Mouse (Mus musculus): ENCODE results near the gene Ly6g6d. TPM values are rescaled to one million over a fixed set of nuclear protein-coding genes. Genes with fewer than 3 reads are reported as not detected.

The Ly6g6d gene
- polyA plus RNA-seq, 1 experiment = not detected

DNA sequence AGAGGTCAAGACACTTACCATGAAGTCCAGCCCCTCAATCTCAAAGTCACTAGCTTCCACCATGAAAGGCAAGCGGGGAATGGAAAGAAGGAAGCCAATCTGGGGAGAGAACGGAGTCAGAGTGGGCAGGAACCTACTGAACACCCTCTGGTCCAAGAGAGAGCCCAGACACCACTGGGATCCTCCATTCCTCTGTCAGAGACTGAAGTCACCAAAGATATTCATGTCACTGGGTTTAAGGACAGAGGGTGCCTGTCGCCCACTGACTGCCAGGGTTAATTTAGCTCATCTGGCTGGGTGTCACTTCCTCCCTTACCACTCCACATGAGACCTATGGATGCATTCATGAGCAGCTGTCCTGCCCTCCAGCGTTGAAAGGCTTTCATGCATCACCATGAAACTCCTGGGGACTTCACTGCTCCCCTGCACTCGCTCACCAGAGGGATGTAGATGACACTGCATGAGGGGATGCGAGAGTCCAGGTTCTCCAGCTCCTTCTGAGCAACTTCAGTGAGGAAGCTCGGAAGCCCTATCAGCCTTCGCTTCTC, 45.5 kb downstream of the Ly6g6d start:
- H3K4me3 ChIP-seq (ENCODE audit: insufficient read depth, low read depth, low read length) = no peak overlapping the region
- no peak overlapping the region for H3K27ac ChIP-seq (replicated peaks; ENCODE audit: low read depth, low read length)
- no peaks in the 10 kb centered on the region for H3K4me1 ChIP-seq (ENCODE audit: control insufficient read depth, insufficient read depth, insufficient read length, low read length)

DNA sequence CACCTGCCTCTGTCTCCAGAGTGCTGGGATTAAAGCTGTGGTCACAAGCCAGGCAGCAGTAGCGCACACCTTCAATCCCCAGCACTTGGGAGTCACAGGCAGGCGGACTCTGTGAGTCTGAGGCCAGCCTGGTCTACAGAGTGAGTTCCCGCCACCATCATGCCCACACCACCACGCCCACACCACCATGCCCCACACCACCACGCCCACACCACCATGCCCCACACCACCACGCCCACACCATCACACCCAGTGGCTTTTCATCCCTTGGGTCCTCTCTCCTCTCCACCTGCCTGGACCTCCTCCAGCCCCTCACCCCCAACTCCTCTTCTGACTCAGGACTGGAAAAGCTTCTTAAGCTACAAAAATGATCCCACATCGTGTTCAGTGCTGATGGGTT, 46.0 kb downstream of the Ly6g6d start:
- Histone ChIP-seq H3K4me3 (ENCODE audit: insufficient read depth, low read depth, low read length) (no peak overlapping the region), H3K4me1 (ENCODE audit: control insufficient read depth, insufficient read depth, insufficient read length, low read length) (no peaks in the 10 kb centered on the region), H3K27ac (replicated peaks; ENCODE audit: low read depth, low read length) (no peak overlapping the region)

DNA sequence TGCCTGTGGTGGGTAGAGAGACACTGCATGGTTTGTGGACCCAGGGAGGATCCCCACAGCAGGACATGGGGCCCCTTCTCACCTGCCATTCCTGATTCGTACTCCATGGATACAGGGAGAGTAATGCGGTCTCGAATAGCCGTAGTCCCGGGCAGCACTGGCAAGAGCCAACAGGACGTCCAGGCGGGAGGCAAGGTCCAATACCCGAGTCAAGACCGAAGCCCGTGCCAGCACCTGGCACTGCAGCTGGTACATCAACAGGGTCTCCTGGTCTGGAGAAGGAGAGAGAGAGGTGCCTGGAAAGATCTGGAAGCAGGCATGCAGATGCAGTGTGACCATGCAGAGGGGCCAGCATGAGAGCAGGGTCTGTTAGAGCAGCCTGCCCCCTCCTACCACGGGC, 46.6 kb downstream of the Ly6g6d start:
- H3K4me3 ChIP-seq (ENCODE audit: insufficient read depth, low read depth, low read length) = no peak overlapping the region
- H3K4me1 ChIP-seq (ENCODE audit: control insufficient read depth, insufficient read depth, insufficient read length, low read length) = no peaks in the 10 kb centered on the region
- no peak overlapping the region for H3K27ac ChIP-seq (replicated peaks; ENCODE audit: low read depth, low read length)

DNA sequence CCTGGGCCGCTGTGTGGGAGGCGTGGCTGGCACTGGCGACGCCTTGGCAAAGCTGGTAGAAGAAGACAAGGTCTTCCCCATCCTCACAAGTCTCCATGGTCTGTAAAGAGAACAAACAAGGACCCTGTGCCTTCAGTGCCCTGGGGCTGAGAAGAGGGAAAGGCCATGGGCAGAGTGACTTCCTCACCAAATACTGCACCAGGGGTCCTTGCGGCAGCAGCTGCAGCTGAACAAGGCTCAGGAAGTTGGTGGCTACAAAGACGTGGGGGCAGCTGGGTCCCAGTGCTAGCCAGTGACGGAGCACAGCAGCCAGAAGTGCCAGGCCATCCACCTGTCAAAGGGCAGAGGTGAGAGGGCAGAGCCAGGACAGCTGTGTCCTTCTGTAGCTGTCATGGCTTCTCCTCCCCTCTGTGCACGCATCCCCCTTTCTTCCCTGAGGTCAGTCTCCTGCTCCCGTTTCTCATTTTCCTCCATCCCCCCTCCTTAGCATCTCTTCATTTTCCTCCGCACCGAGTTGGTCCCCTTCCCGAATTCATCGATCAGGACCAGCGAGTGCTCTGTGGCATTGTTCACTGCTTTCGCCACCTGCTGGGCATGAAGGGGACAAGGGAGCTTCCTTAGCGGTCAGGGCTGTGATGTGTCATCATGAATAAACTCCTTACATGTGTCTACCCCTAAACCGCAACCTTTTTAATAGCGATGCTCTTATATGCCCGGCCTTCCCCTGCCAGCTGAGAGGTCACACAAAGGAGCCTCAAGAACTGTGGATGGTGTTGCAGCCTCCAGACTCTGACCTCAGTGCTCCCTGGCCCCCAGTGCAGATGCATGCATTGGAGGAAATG, 48.0 kb downstream of the Ly6g6d start:
- Histone ChIP-seq H3K4me3 (ENCODE audit: insufficient read depth, low read depth, low read length) (no peak overlapping the region), H3K27ac (replicated peaks; ENCODE audit: low read depth, low read length) (no peak overlapping the region), H3K4me1 (ENCODE audit: control insufficient read depth, insufficient read depth, insufficient read length, low read length) (no peaks in the 10 kb centered on the region)

DNA sequence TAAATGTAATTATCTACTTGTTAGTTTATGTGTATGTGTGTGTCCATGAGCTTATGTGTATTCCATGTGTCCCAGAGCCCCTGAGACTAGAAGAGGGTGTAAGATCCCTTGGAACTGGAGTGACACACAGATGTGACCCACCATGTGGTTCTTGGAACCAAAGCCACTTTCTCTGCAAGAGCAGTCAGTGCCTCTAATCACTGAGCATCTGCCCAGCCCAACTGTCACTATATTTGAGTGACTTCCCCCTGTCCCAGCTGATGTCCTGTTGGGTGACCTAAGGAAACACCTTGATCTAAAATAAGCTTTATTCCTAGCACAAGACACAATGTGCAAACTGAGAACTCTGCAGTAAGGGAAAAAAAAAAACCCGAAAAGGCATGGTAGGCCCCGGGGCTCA, 49.5 kb downstream of the Ly6g6d start:
- no peaks in the 10 kb centered on the region for H3K4me1 ChIP-seq (ENCODE audit: control insufficient read depth, insufficient read depth, insufficient read length, low read length)
- no peak overlapping the region for H3K27ac ChIP-seq (replicated peaks; ENCODE audit: low read depth, low read length)
- no peak overlapping the region for H3K4me3 ChIP-seq (ENCODE audit: insufficient read depth, low read depth, low read length)

DNA sequence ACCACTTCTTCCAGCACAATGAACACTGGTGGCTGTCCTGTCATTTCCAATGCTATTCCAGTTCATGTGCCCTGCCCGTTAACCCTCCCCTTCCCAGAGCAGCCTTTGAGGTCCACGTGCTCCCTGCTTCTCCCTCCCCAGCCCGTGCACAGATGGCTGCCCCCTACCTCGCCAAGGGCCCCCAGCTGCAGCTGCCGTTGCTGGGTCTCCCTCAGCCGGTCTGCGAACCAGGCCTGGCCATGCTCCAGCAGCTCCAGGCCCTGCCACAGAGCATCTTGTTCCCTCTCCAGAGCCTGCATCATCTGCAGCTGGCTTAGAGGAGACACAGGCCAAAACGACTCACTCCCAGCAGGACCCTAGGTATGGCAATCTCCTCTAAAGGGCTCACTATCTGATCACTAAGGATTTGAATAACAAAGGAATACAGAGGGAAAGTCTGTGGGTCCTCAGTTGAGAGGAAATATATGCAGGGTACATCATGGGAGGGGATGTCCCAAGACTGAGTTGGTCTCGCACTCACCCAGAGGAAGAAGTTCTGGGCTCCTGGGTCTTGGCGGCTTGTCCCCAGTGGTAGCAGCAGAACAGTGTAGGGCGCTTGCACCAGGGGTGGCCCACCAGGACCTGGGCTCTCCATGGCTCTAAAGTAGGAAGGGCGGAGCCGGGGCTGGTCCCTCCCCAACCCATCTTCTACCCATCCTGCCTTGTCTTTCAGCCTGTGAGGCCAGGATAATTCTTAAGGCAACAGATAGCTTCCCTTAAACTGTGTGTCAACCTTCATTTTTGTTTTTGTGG, 50.4 kb downstream of the Ly6g6d start, which contains the start of gene Sapcd1:
TSS of gene Sapcd1 (minus strand) at position 740 of the 792 bp plus-strand sequence.
- Histone ChIP-seq H3K4me1 (ENCODE audit: control insufficient read depth, insufficient read depth, insufficient read length, low read length) (peaks cover 3% of the 10 kb centered on the region; the same call in 1 of the 2 replicates), H3K4me3 (ENCODE audit: insufficient read depth, low read depth, low read length) (no peak within 1 kb of the TSS), H3K27ac (replicated peaks; ENCODE audit: low read depth, low read length) (no peak within 1 kb of the TSS)

DNA sequence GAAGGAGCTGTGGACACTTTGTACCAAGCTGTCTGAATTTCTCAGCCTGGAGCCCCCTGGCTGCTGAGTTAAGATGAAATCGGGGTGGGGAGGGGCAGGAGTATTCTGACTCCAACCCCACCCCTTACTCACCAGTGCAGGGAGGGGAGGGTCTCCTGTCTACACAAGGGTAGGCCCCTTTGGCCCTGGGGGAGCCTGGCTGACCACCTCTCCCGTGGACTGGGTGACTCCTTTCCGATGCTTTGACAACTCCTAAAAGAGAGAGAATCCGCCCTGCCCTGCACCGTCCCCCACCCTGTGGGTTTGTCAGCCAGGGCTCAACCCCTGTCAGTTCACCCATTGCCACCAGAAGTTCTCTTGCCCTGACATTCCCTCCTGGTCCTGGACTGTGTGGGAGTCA, 51.7 kb downstream of the Ly6g6d start:
- H3K27ac ChIP-seq (replicated peaks; ENCODE audit: low read depth, low read length) = no peak overlapping the region
- peaks cover 3% of the 10 kb centered on the region; the same call in 1 of the 2 replicates for H3K4me1 ChIP-seq (ENCODE audit: control insufficient read depth, insufficient read depth, insufficient read length, low read length)
- no peak overlapping the region for H3K4me3 ChIP-seq (ENCODE audit: insufficient read depth, low read depth, low read length)

DNA sequence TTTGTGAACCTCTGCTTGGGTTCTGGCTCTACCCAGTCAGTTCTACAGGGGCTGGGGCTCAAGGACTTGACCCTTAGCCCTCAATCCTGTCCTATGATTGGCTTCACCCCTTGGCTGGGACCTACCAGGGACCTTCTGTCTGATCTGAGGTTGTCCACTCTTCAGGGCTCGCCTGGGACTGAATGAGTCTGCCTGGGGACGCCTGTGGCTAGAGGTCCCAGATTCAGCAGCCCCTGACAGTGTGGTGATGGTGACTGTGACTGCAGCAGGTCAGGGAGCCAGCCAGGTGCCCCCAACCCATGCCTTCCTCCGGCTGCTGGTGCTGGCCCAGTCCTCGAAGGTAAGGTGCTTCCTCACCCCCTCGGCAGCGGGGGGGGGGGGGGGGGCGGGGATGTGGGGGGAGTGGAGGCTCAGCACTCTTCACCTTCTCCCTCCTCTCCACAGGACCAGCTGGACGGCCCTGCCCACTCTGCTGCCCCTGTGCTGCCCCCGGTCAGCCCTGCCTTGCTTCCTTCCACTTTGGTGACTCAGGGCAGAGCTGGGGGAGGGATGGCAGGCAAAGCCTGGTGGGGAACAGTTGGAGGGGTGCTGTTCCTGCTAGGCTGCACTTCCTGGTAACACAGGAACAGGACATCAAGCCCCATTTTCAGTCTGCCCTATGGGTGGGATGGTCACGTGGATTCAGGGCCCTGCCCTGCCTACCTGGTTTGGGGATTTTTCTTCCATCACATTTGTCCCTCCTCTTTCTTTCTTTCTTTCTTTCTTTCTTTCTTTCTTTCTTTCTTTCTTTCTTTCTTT, 53.0 kb downstream of the Ly6g6d start:
- H3K4me3 ChIP-seq (ENCODE audit: insufficient read depth, low read depth, low read length) = no peak overlapping the region
- no peak overlapping the region for H3K27ac ChIP-seq (replicated peaks; ENCODE audit: low read depth, low read length)
- H3K4me1 ChIP-seq (ENCODE audit: control insufficient read depth, insufficient read depth, insufficient read length, low read length) = peaks cover 3% of the 10 kb centered on the region; the same call in 1 of the 2 replicates

DNA sequence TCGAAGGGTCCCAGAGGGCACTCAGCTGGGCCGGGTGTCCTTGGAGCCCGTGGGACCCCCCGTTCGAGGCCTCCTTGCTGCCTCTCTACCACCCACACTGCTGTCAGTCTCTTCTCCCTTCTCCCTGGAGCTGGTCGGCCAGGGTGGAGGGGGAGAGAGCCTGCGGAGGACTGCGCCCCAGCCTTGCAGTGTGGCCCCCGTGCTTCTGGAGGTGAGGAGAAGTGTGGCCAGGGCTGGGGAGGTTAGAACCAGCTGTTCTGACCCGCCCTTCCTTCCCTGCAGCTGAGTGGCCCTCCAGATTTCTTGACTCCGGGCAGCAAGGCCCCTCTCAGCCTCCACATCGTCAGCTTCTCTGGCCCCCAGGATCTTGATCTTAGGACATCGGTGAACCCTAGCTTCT, 53.6 kb downstream of the Ly6g6d start:
- H3K27ac ChIP-seq (replicated peaks; ENCODE audit: low read depth, low read length) = no peak overlapping the region
- peaks cover 3% of the 10 kb centered on the region; the same call in 1 of the 2 replicates for H3K4me1 ChIP-seq (ENCODE audit: control insufficient read depth, insufficient read depth, insufficient read length, low read length)
- no peak overlapping the region for H3K4me3 ChIP-seq (ENCODE audit: insufficient read depth, low read depth, low read length)

DNA sequence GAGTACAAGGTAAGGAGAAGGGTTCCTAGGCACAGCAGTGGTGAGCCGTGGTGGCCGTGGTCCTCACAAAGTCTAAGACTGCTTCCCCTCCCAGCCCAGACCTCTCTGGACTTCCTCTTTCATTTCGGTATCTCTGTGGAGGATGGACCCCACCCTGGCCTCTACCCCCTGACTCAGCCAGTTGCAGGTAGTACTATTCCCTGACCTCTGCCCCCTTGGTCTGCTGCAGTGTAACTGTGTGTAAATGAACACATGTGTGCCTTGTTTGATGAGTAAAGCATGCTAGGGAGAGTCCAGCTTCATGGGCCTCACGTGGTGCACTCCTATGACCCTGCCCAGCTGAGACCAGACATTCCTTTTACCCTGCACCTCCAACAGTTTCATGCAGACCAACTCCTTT, 54.1 kb downstream of the Ly6g6d start:
- Histone ChIP-seq H3K27ac (replicated peaks; ENCODE audit: low read depth, low read length) (no peak overlapping the region), H3K4me1 (ENCODE audit: control insufficient read depth, insufficient read depth, insufficient read length, low read length) (peaks cover 3% of the 10 kb centered on the region; the same call in 1 of the 2 replicates), H3K4me3 (ENCODE audit: insufficient read depth, low read depth, low read length) (no peak overlapping the region)

DNA sequence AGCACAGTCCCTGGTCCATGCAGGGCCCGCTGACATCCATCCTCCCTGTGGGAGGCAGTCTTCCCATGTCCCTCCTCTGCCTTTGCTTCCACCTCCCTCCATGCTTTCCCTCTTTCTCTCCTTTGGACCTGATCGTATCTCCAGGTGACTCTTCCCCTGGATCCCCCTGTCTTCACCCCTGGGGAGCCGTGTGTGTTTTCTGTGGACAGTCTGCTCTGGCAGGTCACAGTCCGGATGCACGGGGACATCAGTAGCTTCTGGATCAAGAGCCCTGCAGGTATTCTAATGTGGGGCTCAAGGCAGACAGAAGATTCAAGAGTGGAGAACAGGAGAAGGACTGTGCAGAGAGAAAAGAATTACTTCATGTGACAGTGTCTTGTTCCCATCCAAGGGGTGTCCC, 54.6 kb downstream of the Ly6g6d start:
- Histone ChIP-seq H3K4me3 (ENCODE audit: insufficient read depth, low read depth, low read length) (no peak overlapping the region), H3K4me1 (ENCODE audit: control insufficient read depth, insufficient read depth, insufficient read length, low read length) (peaks cover 3% of the 10 kb centered on the region; the same call in 1 of the 2 replicates), H3K27ac (replicated peaks; ENCODE audit: low read depth, low read length) (no peak overlapping the region; the same call in 1 of the 2 replicates)

DNA sequence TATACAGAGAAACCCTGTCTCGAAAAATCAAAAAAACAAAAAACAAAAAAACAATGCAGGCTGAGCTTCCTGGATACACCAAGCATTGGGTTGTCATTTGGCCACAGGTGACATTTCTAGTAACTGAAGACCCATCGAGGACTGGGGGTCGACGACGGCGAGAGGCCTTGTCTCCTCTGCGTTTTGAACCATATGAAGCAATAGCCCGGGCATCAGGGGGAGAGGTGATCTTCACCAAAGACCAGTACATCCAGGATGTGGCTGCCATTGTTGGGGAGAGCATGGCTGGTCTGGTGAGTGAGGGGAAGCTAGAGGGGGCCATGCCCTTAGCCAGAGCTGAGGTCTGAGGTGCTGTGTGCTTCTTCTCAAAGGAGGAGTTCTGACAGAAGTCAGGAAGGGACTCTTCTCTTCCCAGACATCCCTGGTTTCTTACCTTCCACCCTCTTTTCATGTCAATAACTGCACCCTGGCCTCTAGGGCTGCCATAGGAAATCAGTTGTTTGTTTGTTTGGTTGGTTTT, 55.3 kb downstream of the Ly6g6d start:
- Histone ChIP-seq H3K27ac (replicated peaks; ENCODE audit: low read depth, low read length) (peak overlapping the region; percentile 94), H3K4me1 (ENCODE audit: control insufficient read depth, insufficient read depth, insufficient read length, low read length) (peaks cover 3% of the 10 kb centered on the region; the same call in 1 of the 2 replicates), H3K4me3 (ENCODE audit: insufficient read depth, low read depth, low read length) (no peak overlapping the region)

DNA sequence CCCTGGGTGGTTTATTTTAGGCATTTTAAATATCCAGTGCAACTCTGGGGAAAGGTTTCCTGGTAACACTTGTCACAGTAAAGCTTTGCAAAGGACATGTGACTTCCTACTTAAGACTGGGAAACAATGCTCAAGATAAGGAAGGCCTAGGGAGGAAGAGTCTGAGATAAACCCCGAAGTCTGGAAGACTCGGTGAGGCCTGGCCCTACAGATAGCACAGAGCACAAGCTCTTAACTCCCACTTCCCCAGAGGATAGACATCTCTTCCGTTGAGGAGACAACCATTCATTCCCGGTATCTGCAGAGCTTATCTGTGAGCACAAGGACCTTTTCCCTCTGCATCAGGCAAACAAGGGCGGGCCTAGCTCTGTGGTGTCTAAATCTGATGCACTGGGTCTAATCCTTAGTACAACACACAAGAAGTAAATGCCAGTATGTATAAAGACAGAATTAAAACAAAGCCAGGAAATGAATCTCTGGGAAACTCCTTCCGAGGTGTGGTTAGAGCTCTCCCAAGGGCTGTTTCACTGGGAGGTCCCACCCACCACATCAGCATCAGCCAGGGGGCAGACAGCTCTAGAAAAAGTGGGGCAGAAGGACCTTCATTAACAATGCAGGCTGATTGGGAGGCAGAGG, 55.9 kb downstream of the Ly6g6d start:
- Histone ChIP-seq H3K27ac (replicated peaks; ENCODE audit: low read depth, low read length) (peak overlapping the region; percentile 94), H3K4me3 (ENCODE audit: insufficient read depth, low read depth, low read length) (peak overlapping the region; percentile 42; the same call in 1 of the 2 replicates), H3K4me1 (ENCODE audit: control insufficient read depth, insufficient read depth, insufficient read length, low read length) (peaks cover 3% of the 10 kb centered on the region; the same call in 1 of the 2 replicates)

Measured in brown adipose tissue, adult 24 weeks (tissue).